Mouse (Mus musculus) cerebellum, adult 11-12 months (tissue): ENCODE data around the gene Krr1.
"Not testable (repeated sequence)": the region's sequence is repeated elsewhere in the genome, so short reads cannot be mapped to it uniquely, and the experiment has no call there.

Experiments used
- DNase-seq: peaks from one replicate; pipeline ENCODE4 v3.0.0; 2022

Krr1 gene

DNA sequence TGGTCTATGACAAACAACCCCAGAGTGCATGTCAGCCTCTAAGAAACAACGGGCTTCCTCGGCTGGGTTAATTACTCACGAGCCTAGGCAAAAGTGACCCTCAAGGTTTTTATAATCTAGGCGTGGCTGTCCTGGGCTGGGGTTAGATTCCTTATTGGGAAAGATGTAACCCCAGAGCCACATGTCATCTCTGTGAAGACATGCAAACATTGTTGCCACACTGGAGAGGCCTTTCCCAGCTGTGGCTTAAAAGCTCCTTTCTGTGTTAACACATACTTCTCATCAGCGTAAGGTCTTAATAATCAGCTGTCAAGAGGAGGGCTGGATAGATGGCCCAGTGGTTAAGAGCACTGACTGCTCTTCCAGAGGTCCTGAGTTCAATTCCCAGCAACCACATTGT, 10.6 kb downstream of the Krr1 start:
- DNase-seq, result no peak

DNA sequence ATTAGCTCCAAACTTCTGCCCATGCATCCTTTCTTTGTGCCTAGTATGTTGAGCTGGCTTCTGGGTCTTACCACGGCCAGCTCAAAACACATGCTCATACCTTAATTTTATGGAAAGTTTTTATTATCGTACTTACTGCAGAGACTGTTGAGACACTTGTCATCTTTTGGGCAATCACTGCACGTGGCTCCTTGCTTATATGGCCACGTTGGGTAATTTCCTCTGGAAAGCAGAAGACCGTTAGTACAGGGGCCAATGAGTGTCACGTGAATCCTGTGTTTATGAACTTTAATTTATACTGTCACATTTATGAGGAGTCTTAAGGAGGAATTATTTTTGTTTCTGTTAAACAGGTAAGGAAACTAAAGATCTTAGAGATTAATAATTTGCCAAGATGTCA, 14.0 kb downstream of the Krr1 start:
- no peak for DNase-seq

DNA sequence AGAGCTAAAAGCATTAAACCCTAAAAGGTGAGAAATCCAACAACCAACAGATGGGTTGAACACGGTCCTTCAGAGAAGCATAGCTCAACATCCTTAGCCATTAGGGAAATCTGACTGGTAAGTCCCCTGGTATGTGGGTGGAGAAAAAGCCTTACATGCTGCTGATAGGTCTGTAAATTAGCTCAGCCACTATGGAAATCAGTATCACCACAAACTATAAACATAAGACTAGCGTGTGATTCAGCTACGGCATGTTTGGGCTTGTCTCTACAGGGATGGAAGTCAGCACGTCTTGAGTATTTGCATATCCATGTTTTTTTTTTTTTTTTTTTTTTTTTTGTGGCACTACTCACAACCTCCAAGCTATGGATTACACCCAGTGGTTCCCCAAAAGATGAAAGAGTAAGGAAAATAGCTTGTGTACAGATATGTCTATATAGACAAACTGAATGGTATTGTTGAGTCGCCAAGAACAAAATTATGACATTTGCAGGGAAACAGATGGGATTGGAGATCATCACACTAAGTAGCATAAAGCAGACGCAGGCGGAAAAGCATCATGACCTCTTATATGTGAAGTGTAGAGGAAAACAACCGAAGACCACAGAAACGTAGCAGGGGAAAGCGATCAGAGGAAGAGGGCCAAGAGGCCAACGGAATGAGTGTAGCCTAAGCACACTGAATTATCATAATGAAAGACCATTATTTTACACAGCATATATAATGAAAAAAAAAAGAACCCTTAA, 23.5 kb downstream of the Krr1 start:
- DNase-seq, result no peak

DNA sequence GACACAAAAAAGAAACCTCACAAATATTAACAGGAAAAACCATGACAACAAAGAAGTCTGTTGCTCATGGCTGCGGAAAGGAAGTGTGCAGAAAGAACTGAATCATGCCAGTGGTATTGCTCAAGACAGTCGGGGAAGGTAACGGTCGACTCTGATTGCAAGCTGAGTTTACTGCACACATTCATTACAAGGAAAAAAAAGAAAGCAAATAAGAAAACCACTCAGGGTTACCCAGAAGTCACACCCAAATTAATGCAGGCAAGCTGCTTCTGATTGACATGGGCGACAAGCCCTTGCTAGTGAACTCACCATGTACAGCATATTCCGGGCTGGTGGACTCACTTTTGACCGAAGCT, 24.1 kb downstream of the Krr1 start:
- no peak for DNase-seq

DNA sequence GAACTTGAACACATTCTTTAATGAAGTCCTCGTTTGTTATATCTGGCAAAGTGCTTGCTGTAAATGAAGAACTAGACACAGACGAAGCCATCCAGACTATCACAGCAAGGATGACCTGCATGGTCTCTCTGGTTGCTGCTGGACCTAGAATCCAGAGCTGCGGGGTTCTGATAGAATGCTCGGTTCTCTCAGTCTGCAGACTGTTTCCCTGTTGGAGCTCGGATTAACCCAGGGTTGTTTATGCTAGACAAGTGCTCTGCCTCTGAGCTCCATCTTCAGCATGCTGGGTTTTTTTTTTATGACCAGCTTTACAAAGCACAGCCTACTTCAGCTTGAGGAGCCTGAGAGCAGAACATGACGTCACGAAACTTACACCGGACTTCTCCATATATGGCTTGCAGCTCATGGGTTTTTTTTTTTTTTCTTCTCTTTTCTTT, 24.5 kb downstream of the Krr1 start:
- DNase-seq, result no peak

DNA sequence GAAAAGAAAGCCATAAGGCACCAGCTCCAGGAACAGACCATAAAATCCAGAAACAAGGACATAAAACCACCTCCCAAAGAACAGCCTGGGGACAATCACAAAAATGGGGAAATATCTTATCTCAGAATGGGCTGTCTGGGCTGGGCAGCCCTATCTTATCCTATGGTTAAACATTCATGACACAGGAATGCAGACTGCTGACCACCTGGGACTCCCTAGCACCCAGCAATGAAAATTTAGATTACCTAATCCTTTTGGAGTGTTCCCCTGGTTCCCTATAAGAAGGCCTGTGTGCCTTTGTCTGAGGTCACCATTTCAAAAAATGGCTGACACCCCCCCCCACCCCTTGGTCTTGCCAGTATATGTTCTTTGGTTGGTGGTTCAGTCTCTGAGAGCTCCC, 25.2 kb downstream of the Krr1 start:
- no peak for DNase-seq

DNA sequence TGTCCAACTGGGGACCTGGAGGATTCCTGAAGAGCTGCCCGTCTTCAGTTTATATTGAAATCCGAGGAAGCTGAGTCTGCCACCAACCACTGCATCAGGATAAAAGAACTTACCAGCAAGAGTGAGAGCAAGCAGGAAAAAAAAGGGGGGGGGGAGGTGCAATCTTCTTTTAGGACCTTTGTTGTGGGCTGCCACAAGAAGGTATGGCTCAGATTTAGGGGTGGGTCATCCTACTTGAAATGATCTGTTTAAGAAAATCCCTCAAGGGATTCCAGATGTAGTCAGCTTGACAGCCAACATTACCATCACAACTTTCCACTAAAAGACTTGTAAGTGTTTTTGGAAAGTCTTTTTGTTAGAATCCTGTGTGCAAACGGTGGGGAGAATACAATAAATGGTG, 27.3 kb downstream of the Krr1 start:
- no peak for DNase-seq

DNA sequence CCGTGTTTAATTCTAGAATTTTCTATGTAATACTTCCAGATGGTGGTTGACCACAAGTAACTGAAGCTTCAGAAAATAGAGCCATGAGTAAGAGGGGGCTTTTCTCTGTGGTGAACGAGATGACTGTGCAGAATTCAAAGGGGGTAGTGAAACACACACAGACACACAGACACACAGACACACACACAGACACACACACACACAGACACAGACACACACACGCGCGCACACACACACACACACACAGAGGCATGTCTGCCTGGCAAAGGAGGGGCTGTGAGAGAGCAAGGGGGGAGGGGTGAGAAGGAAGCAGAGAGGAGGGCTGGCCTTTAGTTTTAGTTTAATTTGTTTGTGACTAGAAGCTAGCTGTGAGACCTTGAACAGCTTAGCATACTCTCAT, 28.1 kb downstream of the Krr1 start:
- DNase-seq, result no peak

DNA sequence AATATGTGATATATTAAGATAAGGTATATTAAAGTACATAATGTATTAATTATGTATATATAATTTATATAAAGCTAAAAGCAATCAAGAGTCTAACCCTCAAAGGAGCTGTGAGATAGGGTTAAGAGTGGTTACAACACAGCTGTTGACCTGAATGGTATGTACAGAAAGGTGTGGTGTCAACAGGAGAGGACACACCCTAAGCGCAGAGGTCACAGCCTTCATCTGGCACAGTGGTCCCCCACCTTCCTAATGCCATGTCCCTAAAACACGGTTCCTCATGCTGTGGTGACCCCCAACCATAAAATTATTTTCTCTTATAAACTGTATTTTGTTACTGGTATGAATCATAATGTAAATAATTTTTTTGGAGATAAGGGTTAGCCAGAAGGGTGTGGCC, 28.9 kb downstream of the Krr1 start:
- no peak for DNase-seq

DNA sequence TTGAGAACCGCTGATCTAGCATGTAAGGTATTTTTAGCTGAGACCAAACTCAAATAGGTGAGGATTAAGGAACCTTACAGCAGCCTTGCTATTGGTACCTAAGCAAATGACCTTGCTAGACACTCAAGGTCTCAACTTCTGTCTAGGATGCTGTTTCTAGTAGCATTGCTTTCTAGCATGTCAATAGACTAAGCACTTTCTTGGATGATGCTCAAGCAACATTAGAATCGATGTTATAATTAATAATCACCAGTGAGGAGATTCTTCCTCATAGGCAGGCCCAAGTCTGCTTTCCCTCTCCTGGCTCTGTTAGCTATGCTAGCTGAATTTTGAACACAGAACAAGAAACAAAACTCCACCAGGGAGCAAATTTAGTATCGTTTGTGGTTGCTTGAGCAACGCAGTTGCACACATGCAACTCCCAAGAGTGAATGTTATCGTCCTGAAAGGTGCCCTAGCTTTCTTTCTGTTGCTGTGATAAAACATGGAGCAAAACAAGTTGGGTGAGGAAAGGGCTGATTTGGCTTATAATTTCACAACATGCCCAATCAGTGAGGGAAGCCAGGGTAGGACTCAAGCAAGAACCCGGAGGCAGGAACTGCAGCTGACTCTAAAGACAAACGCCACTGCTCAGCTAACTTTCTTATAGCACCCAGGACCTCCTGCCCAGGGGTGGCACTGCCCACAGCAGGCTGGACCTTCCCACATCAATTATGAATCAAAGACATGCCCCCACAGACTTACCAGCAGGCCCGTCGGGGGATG, 29.5 kb downstream of the Krr1 start:
- DNase-seq, result no peak

DNA sequence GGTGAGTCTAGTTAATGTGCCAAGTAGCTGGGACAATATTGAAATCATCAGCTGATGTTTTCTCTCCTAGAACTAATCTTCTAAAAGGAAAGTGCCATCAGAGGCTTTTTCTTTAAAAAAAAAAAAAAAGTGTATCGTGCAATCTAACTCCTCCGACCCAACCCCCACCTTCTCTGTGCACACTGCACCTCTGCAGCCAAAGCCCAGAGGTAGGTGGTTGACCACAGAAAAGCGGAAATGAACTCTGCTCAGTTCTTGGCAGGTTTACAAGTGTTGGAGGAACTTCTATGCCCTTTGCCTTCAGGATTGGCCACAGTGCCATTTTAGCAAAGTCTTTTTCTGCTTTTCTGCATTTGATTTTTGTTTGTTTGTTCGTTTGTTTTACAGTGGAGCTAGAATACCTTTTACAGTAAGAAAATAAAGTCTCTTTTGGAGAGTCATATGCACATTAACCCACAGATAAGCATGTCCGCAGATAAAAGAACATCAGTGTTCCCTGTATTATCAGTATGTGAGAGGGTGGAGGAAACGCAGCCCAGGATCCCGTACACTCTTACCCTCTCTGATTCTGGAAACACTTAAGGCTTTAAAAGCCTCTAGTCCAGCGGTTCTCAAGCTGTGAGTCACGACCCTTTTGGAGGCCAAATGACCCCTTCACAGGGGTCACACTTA, 30.2 kb downstream of the Krr1 start, which contains the start of gene Glipr1:
Gene Glipr1 (minus strand): TSS at position 88 of the 672 bp plus-strand sequence.
- no peak for DNase-seq

DNA sequence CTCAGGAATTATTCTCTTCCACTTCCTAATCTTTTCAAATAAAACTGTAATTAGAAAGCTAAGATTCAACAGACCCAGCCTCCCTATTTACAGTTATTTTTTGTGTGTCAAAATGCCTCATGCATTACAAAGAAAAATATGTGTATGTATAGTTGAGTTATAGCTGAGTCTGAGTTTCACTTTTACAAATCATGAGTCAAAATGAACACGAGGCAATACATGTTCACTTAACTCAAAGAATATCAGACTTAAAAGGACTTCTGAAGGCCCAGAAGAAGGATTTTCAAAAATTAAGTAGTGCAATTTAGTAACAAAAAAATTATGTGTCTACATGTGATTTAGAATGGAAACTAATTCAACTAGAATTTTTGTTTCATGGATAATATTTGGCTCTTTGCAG, 37.0 kb downstream of the Krr1 start:
- not testable (repeated sequence) for DNase-seq

DNA sequence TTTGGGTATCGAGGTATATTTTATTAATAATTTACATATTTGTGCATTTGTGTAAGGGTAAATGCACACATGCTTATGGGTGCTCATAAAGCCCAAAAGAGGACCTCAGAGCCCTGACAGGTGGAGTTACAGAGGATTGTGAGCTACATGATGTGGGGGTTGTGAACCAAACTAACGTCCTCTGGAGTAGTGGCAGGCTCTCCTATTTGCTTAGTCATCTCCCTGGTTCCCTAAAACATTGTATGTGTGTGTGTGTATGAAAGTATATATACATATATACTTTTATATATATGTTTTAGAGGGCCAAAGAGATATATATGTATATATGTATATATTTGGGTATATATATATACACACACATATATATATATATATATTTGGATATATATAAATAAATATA, 51.1 kb downstream of the Krr1 start:
- no peak for DNase-seq

DNA sequence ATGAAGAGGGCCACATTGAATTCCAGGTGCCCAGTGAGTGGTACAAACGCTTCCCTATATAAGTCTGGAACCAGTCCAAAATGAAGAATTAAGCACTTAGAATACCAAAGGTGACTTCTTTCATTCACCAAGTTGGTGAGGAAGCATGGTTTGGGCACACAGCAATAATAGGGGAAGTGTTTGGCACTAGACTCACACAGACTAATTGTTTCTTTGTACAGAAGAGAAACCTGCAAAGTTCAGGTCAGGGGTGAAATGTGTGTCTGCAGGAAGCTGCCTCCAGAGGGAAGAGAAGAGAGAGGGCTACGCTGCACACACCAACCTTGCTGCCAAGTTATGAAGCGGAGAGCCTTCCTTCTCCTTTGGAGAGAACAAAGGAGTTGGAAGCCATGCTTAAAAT, 56.2 kb downstream of the Krr1 start:
- not testable (repeated sequence) for DNase-seq
